Mouse (Mus musculus) spleen, postnatal 4 days (tissue): Measurements from ENCODE around the gene Gapt.

Source experiments
- DNase-seq, 2 experiments: peaks; one replicate each; pipeline ENCODE4 v3.0.0; 2022; ENCODE audit warnings: low spot score in 2 of 2

Gene Gapt

GRCm38 (mm10) chr13:110346707-110347106 lies 10.3 kb downstream of the Gapt start:
- DNase-seq, result no peak

DNA sequence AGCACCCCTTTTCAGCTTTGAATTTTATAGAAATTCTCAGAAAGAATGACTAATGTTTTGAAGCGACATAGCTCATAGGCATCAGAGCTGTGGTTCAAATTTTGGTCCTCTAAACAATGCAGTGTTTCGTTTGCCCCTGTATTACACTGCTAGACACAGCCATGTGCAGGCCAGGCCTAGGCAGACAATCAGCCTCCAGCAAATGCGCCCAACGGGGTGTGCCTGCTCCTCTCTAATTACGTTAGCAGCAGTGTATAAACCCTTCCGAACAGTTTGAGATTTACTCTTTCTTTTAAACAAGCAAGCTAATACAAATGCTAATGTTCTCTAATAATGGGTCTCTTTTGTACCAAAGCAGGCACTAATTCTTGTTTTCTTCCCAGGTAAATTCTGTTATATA lies 14.4 kb downstream of the Gapt start:
- no peak for DNase-seq

DNA sequence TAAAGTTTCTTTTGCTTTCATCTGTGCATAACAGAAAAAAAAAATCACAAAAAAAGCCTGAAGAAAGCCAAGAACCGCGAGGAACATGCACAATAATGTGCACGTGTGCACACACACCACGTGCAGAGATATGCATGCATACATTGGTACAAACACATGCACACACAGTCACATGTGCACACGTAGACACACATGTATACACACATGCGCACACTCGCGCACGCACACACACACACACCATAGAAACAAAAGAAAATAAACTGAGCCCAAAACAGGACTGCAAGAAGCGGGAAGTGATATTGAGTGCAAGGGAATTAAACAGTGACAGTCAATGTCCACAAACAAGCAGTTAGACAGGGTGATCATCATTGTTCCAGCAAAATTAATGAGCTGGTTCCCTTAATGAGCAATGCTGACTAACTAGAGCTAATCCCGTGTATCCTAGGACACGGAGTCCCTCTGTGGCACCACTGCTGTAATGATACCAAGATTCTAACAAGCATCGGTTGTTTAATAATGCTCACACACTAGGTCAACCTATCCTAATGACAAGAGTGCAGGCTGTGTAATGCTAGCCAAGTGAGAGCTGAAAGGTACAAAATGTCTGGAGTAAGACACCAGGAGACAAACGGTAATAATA lies 23.9 kb downstream of the Gapt start:
- DNase-seq, result no peak

DNA sequence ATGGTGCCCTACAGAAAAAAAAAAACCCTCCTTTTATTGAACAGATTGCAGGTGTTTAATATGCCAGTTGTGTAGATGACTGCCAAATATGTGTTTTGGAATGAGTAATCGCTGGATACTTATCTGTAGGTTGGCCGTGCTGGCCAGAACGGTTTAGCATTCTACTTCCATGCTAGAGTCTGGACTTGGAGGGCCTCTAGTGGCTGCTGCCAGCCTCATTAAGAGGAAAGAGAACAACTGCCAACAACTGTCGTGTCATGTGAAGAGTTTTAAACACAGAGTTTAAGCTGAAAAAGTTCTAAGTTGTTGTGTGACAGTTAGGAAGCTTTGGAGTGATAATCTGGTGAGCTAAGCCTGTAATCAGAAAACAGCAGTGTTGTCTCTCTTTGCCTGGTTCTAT lies 38.3 kb downstream of the Gapt start:
- DNase-seq, result no peak

- no peak for DNase-seq
Observed at GRCm38 (mm10) chr13:110307188-110307587, 49.8 kb downstream of the Gapt start.
